Mouse (Mus musculus) gastrocnemius, adult 8-10 months (tissue): ENCODE measurements around the gene Hils1. TPM values are rescaled to one million over a fixed set of nuclear protein-coding genes. Genes with fewer than 3 reads are reported as not detected.
"Not testable (repeated sequence)": the region's sequence is repeated elsewhere in the genome, so short reads cannot be mapped to it uniquely, and the experiment has no call there.

ENCODE experiments used
- DNase-seq, 2 experiments: peaks; one replicate each; pipeline ENCODE4 v3.0.0; 2022; ENCODE audit warnings: low spot score in 2 of 2
- total RNA-seq, 4 experiments: library from RNA; stranded (reverse); gene quantifications; 2 replicates each; pipeline ENCODE4 v1.2.4; 2022

The Hils1 gene
- total RNA-seq, 4 experiments from 2014 or later: not detected

GRCm38 (mm10) chr11:95002705-95003104 is 35.3 kb downstream of the Hils1 start:
- no peak for DNase-seq

GRCm38 (mm10) chr11:95004136-95004936 is 36.9 kb downstream of the Hils1 start:
- no peak for DNase-seq

DNA sequence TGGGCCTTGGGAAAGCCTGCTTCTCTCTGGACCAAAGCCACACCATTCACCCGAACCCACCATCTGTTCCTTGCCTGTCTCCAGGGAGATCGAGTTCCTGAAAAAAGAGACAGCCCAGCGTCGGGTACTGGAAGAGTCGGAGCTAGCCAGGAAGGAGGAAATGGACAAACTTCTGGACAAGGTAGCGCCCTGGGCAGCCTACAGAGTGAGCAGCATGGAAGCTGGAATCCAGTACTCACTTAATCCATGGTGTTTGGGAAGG is 37.5 kb downstream of the Hils1 start:
- no peak for DNase-seq

DNA sequence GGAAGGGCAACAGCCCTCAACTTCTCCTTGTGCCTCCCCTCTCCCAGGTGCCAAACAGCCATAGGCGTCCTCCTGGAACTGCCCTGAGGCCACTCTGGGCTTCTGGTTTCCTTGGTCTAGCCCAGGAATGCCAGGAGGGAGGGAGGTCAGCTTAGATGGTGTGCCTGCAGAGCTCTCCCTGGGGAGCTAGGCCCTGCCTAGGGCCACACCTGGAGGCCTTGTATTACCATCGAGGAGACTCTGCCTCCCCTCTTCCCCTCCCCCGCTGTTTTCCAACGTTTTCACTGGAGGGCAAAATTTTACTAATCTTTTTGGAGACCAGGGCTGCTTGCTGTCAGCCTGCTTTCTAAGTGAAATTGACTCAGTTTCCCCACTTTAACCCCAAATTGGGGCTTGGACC is 38.6 kb downstream of the Hils1 start:
- no peak for DNase-seq

- peak; percentile 71 to 76 for DNase-seq
Observed at GRCm38 (mm10) chr11:95006525-95007219, 39.3 kb downstream of the Hils1 start.

DNA sequence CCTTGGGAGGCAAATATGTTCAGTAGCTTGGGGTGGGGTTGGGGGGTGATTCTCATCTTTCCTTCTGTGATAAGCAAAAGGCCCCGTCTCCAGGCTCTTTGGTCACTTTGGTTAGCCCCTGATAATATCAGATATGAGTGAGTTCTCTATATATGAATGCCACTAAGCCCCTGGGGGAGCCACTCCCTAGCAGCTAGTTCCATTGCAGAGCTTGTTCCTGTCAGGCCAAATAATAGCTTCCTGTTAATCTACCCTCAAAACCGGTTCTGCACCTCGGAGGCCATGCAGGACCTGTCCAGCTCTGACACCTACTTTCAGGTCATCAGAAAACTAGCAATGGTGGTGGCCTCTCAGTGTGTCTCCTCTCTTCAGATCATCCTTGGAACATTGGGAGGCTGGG is 40.0 kb downstream of the Hils1 start:
- no peak for DNase-seq

DNA sequence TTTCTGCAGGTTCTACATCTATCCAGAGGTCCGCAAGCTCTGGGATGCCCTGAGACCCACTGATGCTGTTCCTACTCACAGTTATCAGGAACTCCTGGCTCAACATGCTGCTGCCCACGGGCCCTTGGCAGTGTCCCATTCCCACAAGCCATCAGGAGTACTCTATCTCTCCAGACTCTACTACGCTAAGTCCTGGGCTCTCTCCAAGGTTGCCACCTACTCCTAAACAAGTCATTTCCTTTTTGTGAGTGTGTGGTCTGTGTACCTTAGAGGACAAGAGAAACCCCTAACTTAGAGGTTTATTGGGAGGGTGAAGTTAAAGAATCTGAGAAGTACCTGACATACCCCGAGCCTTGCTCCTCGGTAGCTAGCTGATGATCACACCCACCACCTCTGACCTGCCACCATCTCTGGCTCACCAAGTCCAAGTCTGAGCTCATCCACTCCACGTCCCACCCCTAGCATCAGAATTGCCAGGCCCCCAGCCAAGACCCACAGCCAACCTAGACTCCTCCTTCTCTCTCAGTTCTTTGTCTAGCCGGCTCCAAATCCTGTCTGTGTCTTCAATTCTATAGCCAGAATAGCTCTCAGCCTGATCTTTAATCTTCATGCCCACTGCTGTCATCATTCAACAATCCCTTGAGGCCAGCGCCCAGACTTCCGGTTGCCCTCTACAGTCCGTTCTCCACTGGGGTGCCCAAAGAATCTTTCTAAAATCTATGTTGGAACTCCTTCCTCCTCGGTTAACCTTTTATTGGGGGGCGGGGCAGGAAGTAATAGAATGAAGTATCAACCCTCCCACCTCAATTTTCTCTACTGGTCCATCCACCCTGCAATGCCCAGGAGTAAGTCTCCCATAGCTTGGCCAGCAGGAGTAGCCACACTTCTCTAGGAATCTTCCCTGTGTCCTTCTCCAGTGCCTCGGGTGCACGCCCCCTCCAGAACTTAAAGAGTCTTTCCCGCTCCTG is 41.6 kb downstream of the Hils1 start:
- DNase-seq: no peak

- DNase-seq: peak in 1 of 2 experiments; percentile 28
Observed at GRCm38 (mm10) chr11:95009629-95010014, 42.2 kb downstream of the Hils1 start, which contains the start of gene Samd14. TSS of gene Samd14 (plus strand) at chr11:95009879.

GRCm38 (mm10) chr11:95010141-95010739 is 42.8 kb downstream of the Hils1 start:
- DNase-seq: no peak

- not testable (repeated sequence) for DNase-seq
Observed at GRCm38 (mm10) chr11:95010841-95011403, 43.5 kb downstream of the Hils1 start.

DNA sequence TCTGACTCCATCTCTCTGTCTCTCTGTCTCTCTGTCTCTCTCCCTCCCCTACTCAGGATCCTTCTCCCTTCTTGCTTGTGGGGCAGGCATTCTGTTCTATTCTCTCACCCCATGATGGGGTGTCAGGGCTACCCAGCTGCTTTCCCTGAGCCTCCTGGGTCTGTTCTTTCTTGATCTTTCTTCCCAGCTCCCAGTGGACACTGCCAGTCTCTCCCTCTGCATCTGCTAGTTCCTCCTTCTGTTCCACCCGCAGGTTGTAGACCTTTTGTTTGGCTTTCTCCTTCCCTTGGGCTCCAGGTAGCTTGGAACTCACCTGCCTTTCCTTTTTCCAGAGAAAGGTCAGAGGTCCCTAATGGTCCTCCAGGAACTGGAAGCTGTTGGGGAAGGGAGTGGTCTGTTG is 44.0 kb downstream of the Hils1 start:
- no peak for DNase-seq

GRCm38 (mm10) chr11:95012075-95012474 is 44.7 kb downstream of the Hils1 start:
- DNase-seq: no peak

DNA sequence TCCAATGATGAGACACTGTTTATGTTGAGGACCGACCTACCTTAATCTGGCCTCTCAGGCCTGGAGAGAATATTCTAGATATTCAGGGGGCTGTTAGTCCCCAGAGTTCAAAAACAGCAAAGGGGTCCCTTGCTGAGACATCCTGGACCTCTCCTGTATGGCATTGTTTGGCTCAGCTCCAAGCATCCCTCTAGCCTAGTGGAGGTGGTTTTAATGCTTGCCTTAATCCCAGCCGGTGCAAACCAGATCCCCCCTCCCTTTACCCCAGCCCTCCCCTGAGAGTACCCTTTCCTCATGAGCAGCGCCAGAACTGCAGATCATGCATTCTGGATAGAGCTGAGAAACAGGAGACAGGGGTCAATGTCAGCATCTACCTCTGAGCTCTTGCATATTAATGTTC is 45.1 kb downstream of the Hils1 start:
- no peak for DNase-seq

GRCm38 (mm10) chr11:95015484-95015883 is 48.1 kb downstream of the Hils1 start:
- DNase-seq: no peak

Other genes with a start within 250 kb of the Hils1 start
- gene Cdc34b, start 225.8 kb upstream of the Hils1 start, total RNA-seq: 1 to 10 TPM in 3 of 4 experiments, under 1 TPM in 1; 0.63 to 1.6 (median 1.1) TPM
- not detected for gene Tmem92, start 184.9 kb upstream of the Hils1 start, total RNA-seq
- 10 to 100 TPM; 30.9 to 90.6 (median 45.9) TPM for gene Col1a1, start 31.4 kb upstream of the Hils1 start, total RNA-seq
- 100 to 1,000 TPM; 272 to 306 (median 288) TPM for gene Sgca, start 8.7 kb downstream of the Hils1 start, total RNA-seq
- gene Ppp1r9b, start 23.4 kb downstream of the Hils1 start, total RNA-seq: 10 to 100 TPM; 15.8 to 23.9 (median 19.4) TPM
- under 1 TPM; 0.24 to 0.62 (median 0.45) TPM for gene Samd14, start 42.3 kb downstream of the Hils1 start, total RNA-seq
- 100 to 1,000 TPM; 484 to 519 (median 495) TPM for gene Pdk2, start 73.8 kb downstream of the Hils1 start, total RNA-seq
- 1 to 10 TPM; 3.6 to 5.3 (median 4.1) TPM for gene Itga3, start 109.2 kb downstream of the Hils1 start, total RNA-seq
- not detected for gene Dlx3, start 152.5 kb downstream of the Hils1 start, total RNA-seq
- not detected for gene Dlx4, start 178.7 kb downstream of the Hils1 start, total RNA-seq